Mouse (Mus musculus): ENCODE data around the gene Slc51a. TPM values are rescaled to one million over a fixed set of nuclear protein-coding genes. Genes with fewer than 3 reads are reported as not detected.

Gene Slc51a
- polyA plus RNA-seq, 1 experiment from 2014 or later: 0.49 TPM

DNA sequence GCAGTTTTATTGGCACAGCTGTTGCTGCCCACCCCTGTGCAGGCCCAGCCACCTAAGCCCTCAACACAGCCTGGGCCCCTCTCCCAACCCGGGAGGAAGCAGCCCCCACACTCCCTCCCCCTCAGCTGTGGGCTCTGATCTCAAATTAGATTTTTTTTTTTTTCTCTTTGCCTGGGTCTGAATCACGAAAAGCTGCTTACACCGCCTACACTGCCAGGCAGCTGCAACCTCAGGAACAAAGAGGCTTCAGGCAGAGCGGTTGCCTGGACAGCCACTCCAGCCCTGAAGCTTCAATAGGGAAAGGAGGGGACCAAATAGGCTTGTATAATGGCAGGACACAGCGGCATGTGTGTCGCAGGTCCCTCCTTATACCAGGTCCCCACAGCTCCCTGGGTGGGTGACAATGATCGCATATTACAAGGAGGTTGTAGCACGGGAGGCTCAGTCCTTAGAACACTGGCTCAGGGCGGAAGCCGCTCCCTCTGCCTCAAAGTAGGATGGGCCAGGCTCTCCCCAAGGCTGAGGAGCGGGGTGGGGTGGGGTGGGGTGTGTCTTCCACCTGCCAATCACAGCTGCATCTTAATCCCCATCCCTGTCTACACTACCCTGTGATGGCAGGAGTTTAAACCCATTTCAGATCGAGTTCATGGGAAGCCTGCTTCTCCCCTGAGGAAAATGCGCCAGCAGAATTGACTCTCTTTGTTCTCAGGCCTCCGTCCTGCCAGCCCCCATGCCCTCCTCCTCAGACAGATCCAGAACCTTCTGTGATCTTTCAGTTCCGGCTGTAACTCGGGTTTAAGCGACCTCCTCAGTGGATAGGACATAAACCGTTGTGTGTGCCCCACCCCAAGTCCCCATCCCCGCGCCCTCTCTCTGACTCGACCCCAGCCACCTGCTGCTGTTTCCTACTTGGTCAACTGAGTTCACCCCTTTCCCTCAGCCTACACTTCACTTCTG lies 28.6 kb upstream of the Slc51a start:
- Histone ChIP-seq H3K4me3 (peak overlapping the region; percentile 21), H3K36me3 (ENCODE audit: poor library complexity, severe bottlenecking) (no peaks in the 10 kb centered on the region), H3K9ac (peak overlapping the region; percentile 69), H3K27me3 (no peaks in the 10 kb centered on the region), H3K27ac (peak overlapping the region; percentile 99), H3K4me1 (peaks cover 17% of the 10 kb centered on the region), H3K9me3 (replicated peaks) (no peaks in the 10 kb centered on the region), H3K4me2 (peak overlapping the region; percentile 53)
- ATAC-seq: peak; percentile 94
- 6% methylated on average over 21 of the region's 21 CpGs for WGBS

DNA sequence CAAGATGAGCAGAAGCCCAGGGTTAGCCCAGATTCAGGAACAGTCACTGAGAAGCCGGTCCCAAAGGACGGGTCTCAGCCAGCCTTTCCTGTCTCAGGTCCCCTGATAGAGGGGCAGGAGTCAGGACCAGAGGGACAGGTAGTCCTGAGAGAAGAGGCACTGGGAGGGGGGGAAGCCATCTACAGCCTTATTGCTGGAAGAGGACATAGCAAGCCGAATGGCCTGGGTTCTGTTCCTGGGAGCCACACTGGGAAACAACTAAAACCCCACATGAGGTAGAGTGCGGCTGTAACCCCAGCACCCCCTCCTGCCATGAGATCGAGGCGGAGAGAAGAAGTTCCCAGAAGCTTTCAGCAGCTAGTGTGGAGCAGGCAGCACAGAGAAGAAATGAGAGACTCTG lies 26.3 kb upstream of the Slc51a start:
- Histone ChIP-seq H3K36me3 (ENCODE audit: poor library complexity, severe bottlenecking) (no peaks in the 10 kb centered on the region), H3K4me1 (peaks cover 26% of the 10 kb centered on the region), H3K9ac (no peak overlapping the region), H3K27me3 (no peaks in the 10 kb centered on the region), H3K4me2 (no peak overlapping the region), H3K27ac (no peak overlapping the region), H3K4me3 (no peak overlapping the region), H3K9me3 (replicated peaks) (no peaks in the 10 kb centered on the region)
- WGBS: 93% methylated on average over 6 of the region's 6 CpGs
- no peak for ATAC-seq

GRCm38 (mm10) chr16:32513401-32513800 lies 25.7 kb upstream of the Slc51a start:
- no peaks in the 10 kb centered on the region for H3K9me3 ChIP-seq (replicated peaks)
- no peak for ATAC-seq
- no peak overlapping the region for H3K4me2 ChIP-seq
- H3K4me1 ChIP-seq: peaks cover 28% of the 10 kb centered on the region
- H3K4me3 ChIP-seq: no peak overlapping the region
- H3K9ac ChIP-seq: no peak overlapping the region
- no peaks in the 10 kb centered on the region for H3K27me3 ChIP-seq
- WGBS: 87% methylated on average over 6 of the region's 6 CpGs
- no peaks in the 10 kb centered on the region for H3K36me3 ChIP-seq (ENCODE audit: poor library complexity, severe bottlenecking)
- no peak overlapping the region for H3K27ac ChIP-seq

DNA sequence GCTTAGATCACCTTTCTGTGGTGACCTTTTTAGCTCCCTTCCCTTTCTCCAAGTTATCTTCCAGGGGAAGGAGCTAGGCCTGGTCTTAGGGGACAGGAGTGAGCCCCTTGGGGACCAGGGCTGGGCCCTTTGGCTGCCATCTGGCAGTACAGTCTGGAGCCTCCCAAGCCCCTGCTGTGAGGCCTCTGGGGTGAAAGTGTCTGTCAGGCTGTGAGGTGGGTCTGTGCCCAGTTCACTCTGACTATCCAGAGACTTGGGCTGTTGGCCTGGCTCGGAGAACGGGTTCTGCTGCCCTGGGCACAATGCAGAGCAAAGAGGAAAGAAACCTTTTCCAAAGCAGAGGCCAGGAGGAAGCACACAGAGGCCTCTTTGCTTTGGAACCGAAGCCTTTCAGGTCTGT lies 25.2 kb upstream of the Slc51a start:
- no peak overlapping the region; the same call in 1 of the 2 replicates for H3K27ac ChIP-seq
- WGBS: 81% methylated on average over 3 of the region's 3 CpGs

GRCm38 (mm10) chr16:32511827-32512490 lies 24.3 kb upstream of the Slc51a start:
- no peak overlapping the region for H3K27ac ChIP-seq
- peaks cover 28% of the 10 kb centered on the region for H3K4me1 ChIP-seq
- no peaks in the 10 kb centered on the region for H3K9me3 ChIP-seq (replicated peaks)
- WGBS: 93% methylated on average over 8 of the region's 8 CpGs
- H3K27me3 ChIP-seq: no peaks in the 10 kb centered on the region
- no peak for ATAC-seq
- no peak overlapping the region for H3K4me3 ChIP-seq
- no peaks in the 10 kb centered on the region for H3K36me3 ChIP-seq (ENCODE audit: poor library complexity, severe bottlenecking)
- no peak overlapping the region for H3K4me2 ChIP-seq
- no peak overlapping the region for H3K9ac ChIP-seq

More for the DNA sequence above, 25.2 kb upstream of the Slc51a start:
- no peak overlapping the region for H3K4me3 ChIP-seq
- ATAC-seq: no peak
- H3K4me2 ChIP-seq: no peak overlapping the region
- no peaks in the 10 kb centered on the region for H3K9me3 ChIP-seq (replicated peaks)
- no peaks in the 10 kb centered on the region for H3K27me3 ChIP-seq
- H3K4me1 ChIP-seq: peaks cover 28% of the 10 kb centered on the region
- no peak overlapping the region for H3K9ac ChIP-seq
- no peaks in the 10 kb centered on the region for H3K36me3 ChIP-seq (ENCODE audit: poor library complexity, severe bottlenecking)

DNA sequence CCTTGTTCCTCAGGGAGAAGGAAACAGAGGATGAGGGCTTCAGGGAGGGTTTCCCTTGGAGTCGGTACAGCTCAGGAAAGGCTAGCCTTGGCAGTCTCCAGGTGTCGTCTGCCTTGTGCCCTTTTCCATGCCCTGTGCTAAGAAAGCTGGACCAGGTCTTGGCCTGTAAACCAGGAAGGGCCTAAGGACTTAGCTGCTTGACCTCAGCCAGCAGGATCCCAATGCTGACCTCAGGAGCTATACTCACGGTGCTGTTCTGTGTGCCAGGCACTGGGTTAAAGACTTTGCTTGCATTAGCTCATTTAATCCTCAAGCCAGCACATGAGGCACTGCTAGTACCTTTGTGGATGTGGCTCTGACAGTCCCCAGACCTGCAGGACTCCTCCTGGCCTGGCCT lies 23.7 kb upstream of the Slc51a start:
- Histone ChIP-seq H3K4me1 (peaks cover 23% of the 10 kb centered on the region), H3K27ac (no peak overlapping the region), H3K9ac (no peak overlapping the region), H3K4me2 (no peak overlapping the region), H3K4me3 (no peak overlapping the region), H3K27me3 (no peaks in the 10 kb centered on the region), H3K36me3 (ENCODE audit: poor library complexity, severe bottlenecking) (no peaks in the 10 kb centered on the region), H3K9me3 (replicated peaks) (no peaks in the 10 kb centered on the region)
- WGBS: 86% methylated on average over 3 of the region's 3 CpGs
- ATAC-seq: no peak

GRCm38 (mm10) chr16:32510399-32511337 lies 23.0 kb upstream of the Slc51a start:
- no peak overlapping the region for H3K4me3 ChIP-seq
- H3K9ac ChIP-seq: no peak overlapping the region
- H3K9me3 ChIP-seq (replicated peaks): no peaks in the 10 kb centered on the region
- H3K36me3 ChIP-seq (ENCODE audit: poor library complexity, severe bottlenecking): no peaks in the 10 kb centered on the region
- WGBS: 64% methylated on average over 17 of the region's 18 CpGs
- ATAC-seq: no peak
- no peak overlapping the region for H3K4me2 ChIP-seq
- no peak overlapping the region for H3K27ac ChIP-seq
- H3K27me3 ChIP-seq: no peaks in the 10 kb centered on the region
- H3K4me1 ChIP-seq: peaks cover 16% of the 10 kb centered on the region

DNA sequence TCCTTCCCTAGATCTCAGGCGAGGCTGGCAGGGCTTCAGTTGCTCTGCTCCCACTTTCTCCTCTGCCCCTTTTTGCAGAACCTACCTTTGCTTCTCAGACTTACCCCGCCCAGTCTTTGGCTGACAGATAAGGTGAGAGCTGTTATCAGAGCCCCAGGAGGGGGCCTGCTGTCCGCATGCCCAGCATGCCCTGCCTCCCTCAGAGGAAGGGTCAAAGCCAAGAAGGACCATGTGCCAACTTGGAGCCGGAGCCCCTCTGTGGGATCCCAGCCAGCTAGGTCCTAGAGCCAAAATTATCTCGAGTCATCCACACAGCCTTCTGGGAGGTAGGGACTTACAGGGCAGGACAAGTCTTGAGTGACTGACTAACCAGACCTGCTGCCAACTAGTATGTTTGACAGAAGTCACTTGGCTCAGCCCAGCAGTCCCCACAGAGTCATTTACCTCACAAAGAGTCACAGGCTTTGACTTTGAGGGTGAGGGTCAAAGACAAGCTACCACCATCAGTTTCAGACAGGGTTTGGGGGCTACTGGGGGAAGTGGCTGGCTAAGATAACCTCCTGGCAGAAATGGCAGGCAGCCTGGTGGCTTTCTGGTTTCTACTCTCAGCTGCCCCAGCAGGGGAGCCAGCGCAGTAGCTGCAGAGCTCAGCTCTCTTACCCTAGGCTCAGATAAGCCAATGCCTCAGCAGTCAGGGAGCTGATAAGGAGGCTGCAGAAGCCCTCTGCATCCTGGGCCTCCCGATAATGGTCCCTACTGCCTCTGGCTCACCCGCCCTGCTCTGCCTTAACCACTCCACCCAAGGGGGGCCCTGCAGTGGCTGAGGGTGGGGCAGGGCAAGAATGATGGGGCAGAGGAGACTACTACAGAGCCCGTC lies 21.6 kb upstream of the Slc51a start:
- H3K27me3 ChIP-seq: no peaks in the 10 kb centered on the region
- 0 out of 2 replicates have a peak, but pooled peaks have one; percentile 5 for ATAC-seq
- H3K4me3 ChIP-seq: no peak overlapping the region
- peaks cover 11% of the 10 kb centered on the region for H3K4me1 ChIP-seq
- no peak overlapping the region for H3K4me2 ChIP-seq
- H3K9ac ChIP-seq: no peak overlapping the region
- H3K27ac ChIP-seq: 0 out of 2 replicates have a peak overlapping the region, but pooled peaks have one; percentile 59
- no peaks in the 10 kb centered on the region for H3K36me3 ChIP-seq (ENCODE audit: poor library complexity, severe bottlenecking)
- no peaks in the 10 kb centered on the region for H3K9me3 ChIP-seq (replicated peaks)
- WGBS: 59% methylated on average over 9 of the region's 9 CpGs

DNA sequence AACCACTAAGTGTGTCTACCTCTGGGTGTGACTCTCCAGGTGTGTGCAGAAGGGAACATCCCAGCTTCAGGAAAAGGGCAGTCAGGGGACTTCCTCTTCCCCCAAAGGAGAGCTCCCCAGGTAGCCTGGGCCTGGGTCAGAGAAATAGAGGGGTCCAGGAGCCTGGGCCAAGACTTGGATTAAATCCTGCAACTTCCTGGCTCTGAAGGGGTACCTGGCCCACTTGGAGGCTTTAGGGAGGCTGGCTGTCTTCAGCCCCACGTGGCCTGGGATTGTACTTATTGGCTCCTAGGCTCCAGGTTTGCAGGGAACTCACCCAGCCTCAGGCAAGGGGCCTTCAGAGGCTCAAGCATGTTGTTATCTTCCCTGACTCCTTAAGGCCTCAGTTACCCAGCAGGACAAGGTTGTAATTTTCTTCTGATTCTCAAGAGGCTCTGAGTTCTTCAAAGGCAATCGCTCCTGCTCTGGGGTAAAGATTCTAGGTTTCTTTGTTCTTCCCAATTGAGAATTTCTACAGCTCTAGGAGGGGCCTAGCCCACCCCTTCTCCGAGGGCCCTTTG lies 20.9 kb upstream of the Slc51a start:
- no peak overlapping the region for H3K9ac ChIP-seq
- peaks cover 11% of the 10 kb centered on the region for H3K4me1 ChIP-seq
- no peak for ATAC-seq
- no peak overlapping the region for H3K4me2 ChIP-seq
- H3K4me3 ChIP-seq: no peak overlapping the region
- 0 out of 2 replicates have a peak overlapping the region, but pooled peaks have one; percentile 59 for H3K27ac ChIP-seq
- H3K9me3 ChIP-seq (replicated peaks): no peaks in the 10 kb centered on the region
- WGBS: 46% methylated on average over 3 of the region's 3 CpGs
- H3K36me3 ChIP-seq (ENCODE audit: poor library complexity, severe bottlenecking): no peaks in the 10 kb centered on the region
- H3K27me3 ChIP-seq: no peaks in the 10 kb centered on the region

DNA sequence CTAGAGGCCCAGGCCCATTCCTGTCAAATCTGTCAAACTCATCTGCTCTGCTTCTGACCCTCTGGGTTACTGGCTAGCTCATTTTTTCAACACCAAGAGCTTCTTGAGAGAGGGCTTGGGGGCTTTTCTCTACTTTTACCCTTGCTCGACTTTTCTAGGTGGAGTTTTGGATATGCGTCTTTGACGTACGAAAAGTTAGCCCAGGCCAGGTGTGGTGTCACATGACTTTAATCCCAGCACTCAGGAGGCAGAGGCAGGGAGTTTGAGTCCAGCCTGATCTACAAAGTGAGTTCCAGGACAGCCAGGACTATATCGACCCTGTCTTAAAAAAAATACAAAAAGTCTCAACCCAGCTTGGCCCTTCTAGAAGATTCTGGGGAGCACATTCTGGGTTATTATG lies 20.4 kb upstream of the Slc51a start:
- WGBS: 91% methylated on average over 5 of the region's 5 CpGs
- no peak overlapping the region for H3K4me3 ChIP-seq
- no peaks in the 10 kb centered on the region for H3K9me3 ChIP-seq (replicated peaks)
- no peaks in the 10 kb centered on the region for H3K36me3 ChIP-seq (ENCODE audit: poor library complexity, severe bottlenecking)
- ATAC-seq: no peak
- H3K9ac ChIP-seq: no peak overlapping the region
- no peaks in the 10 kb centered on the region for H3K27me3 ChIP-seq
- H3K27ac ChIP-seq: no peak overlapping the region
- no peak overlapping the region for H3K4me2 ChIP-seq
- peaks cover 11% of the 10 kb centered on the region for H3K4me1 ChIP-seq

GRCm38 (mm10) chr16:32507407-32507806 lies 19.7 kb upstream of the Slc51a start:
- no peak overlapping the region for H3K4me3 ChIP-seq
- no peak overlapping the region for H3K27ac ChIP-seq
- H3K9me3 ChIP-seq (replicated peaks): no peaks in the 10 kb centered on the region
- H3K4me1 ChIP-seq: peaks cover 11% of the 10 kb centered on the region
- no peak overlapping the region for H3K9ac ChIP-seq
- 23% methylated on average over 9 of the region's 9 CpGs for WGBS
- H3K4me2 ChIP-seq: no peak overlapping the region
- no peaks in the 10 kb centered on the region for H3K27me3 ChIP-seq
- H3K36me3 ChIP-seq (ENCODE audit: poor library complexity, severe bottlenecking): no peaks in the 10 kb centered on the region
- no peak for ATAC-seq
